Mouse (Mus musculus) heart, postnatal 4 days (tissue): ENCODE results near the gene Paqr9. TPM values are rescaled to one million over a fixed set of nuclear protein-coding genes. Genes with fewer than 3 reads are reported as not detected.

Experiments
- DNase-seq: peaks from one replicate; pipeline ENCODE4 v3.0.0; 2021
- total RNA-seq, 2 experiments: library from RNA; stranded (reverse); gene quantifications; 2 replicates each; pipeline ENCODE4 v1.2.3; 2021

Paqr9 gene
- total RNA-seq, 2 experiments from 2014 or later: 35.1 to 37.6 TPM

- no peak for DNase-seq
Measured at GRCm38 (mm10) chr9:95546679-95547078, 12.8 kb upstream of the Paqr9 start.

GRCm38 (mm10) chr9:95549626-95550411, 9.6 kb upstream of the Paqr9 start:
- no peak for DNase-seq

- DNase-seq: peak; percentile 74
Measured at GRCm38 (mm10) chr9:95550856-95551774, 8.3 kb upstream of the Paqr9 start.

GRCm38 (mm10) chr9:95552175-95552705, 7.2 kb upstream of the Paqr9 start:
- DNase-seq: no peak

- DNase-seq: no peak
Measured at GRCm38 (mm10) chr9:95554231-95555221, 4.9 kb upstream of the Paqr9 start.

- DNase-seq: no peak
Measured at GRCm38 (mm10) chr9:95555233-95555740, 4.2 kb upstream of the Paqr9 start.

- DNase-seq: no peak
Measured at GRCm38 (mm10) chr9:95556067-95556512, 3.4 kb upstream of the Paqr9 start.

- DNase-seq: no peak
Measured at GRCm38 (mm10) chr9:95557722-95558121, 1.7 kb upstream of the Paqr9 start.

- DNase-seq: no peak
Measured at GRCm38 (mm10) chr9:95558726-95559058, 765 bp upstream of the Paqr9 start.

GRCm38 (mm10) chr9:95559936-95560735, 679 bp downstream of the Paqr9 start:
- peak; percentile 49 for DNase-seq

- DNase-seq: no peak
Measured at GRCm38 (mm10) chr9:95564047-95564446, 4.6 kb downstream of the Paqr9 start.

GRCm38 (mm10) chr9:95566394-95566793, 6.9 kb downstream of the Paqr9 start:
- no peak for DNase-seq

- no peak for DNase-seq
Measured at GRCm38 (mm10) chr9:95566931-95567330, 7.5 kb downstream of the Paqr9 start.

GRCm38 (mm10) chr9:95569249-95569648, 9.8 kb downstream of the Paqr9 start:
- no peak for DNase-seq

- no peak for DNase-seq
Measured at GRCm38 (mm10) chr9:95569966-95570365, 10.5 kb downstream of the Paqr9 start.

- DNase-seq: no peak
Measured at GRCm38 (mm10) chr9:95570604-95571003, 11.1 kb downstream of the Paqr9 start.

GRCm38 (mm10) chr9:95571494-95571893, 12.0 kb downstream of the Paqr9 start:
- DNase-seq: no peak

- DNase-seq: no peak
Measured at GRCm38 (mm10) chr9:95572558-95572957, 13.1 kb downstream of the Paqr9 start.

GRCm38 (mm10) chr9:95574116-95574515, 14.7 kb downstream of the Paqr9 start:
- no peak for DNase-seq

- DNase-seq: no peak
Measured at GRCm38 (mm10) chr9:95577502-95577901, 18.0 kb downstream of the Paqr9 start.

GRCm38 (mm10) chr9:95578366-95578895, 19.0 kb downstream of the Paqr9 start:
- no peak for DNase-seq
